Mouse (Mus musculus): ENCODE results near the gene Map7. TPM values are rescaled to one million over a fixed set of nuclear protein-coding genes. Genes with fewer than 3 reads are reported as not detected.

The Map7 gene
- total RNA-seq, 2 experiments from 2014 or later, result 39.3 to 58.8 TPM

DNA sequence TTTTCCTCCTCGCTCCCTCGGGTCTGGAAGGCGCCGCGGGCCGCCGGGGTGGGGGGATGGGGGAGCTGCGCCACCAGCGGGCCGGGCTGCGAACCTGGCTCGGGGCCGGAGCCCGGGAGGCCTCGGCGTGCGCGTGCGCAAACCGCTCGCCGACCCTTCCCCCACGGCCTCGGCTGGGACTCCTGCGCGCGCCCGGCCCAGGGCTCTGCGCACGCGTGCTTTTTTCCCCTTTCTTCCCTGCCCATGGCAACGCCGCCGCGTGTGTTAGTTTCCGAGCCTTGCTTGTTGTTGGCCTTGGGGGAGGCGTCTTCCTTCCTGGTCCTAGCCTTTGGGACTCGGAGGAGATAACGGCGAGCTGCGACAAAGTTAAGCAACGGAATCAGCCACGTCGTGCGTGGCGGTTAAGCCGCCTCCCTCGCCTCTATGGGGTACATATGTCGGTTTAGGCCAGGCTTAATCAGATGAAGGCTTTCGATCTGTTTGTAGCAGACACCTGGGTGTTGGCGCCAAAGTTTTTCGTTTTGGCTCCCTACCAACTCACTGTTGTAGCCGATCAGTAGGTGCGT is 164.5 kb downstream of the Map7 start:
- ATAC-seq (replicated peaks; ENCODE audit: low FRiP score, low TSS enrichment, poor library complexity, severe bottlenecking), result peak; percentile 70

DNA sequence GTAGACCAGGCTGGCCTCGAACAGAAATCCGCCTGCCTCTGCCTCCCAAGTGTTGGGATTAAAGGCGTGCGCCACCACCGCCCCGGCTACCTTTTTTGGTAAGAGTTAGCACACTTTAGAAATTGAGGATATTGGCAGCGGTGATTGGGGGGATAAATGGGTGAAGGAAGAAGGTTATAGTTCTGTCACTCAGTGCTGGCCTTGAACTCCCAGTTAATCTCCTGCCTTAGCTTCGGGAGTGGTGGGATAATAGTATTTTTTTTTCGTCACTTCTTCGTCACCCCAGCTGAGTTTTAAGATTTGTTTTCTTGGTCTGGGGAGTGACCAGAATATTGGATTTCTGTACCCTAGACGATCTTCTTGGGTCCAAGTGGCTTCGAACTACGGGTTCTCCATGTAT is 165.2 kb downstream of the Map7 start:
- no peak for ATAC-seq (replicated peaks; ENCODE audit: low FRiP score, low TSS enrichment, poor library complexity, severe bottlenecking)

DNA sequence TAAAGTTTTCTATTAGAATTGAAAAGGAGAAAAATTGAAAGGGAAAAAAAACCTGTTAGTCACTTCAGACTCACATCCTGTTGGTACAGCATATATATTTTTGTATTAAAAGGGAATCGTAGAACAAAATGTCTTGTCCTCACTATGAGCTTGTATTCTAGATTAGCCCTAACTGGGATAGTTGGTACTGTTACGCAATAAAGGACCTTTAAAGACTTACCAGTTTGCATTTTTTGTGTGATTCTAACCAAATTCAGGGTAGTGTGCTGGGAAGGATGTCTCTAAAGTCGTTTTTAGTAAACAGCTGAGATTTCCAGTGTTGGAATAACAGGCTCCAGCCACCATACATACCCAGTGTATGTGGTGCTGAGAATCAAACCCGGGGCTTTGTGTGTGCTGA is 165.7 kb downstream of the Map7 start:
- no peak for ATAC-seq (replicated peaks; ENCODE audit: low FRiP score, low TSS enrichment, poor library complexity, severe bottlenecking)

GRCm38 (mm10) chr10:20314797-20315196 is 166.5 kb downstream of the Map7 start:
- ATAC-seq (replicated peaks; ENCODE audit: low FRiP score, low TSS enrichment, poor library complexity, severe bottlenecking), result no peak

GRCm38 (mm10) chr10:20317466-20317865 is 169.2 kb downstream of the Map7 start:
- no peak for ATAC-seq (replicated peaks; ENCODE audit: low FRiP score, low TSS enrichment, poor library complexity, severe bottlenecking)

DNA sequence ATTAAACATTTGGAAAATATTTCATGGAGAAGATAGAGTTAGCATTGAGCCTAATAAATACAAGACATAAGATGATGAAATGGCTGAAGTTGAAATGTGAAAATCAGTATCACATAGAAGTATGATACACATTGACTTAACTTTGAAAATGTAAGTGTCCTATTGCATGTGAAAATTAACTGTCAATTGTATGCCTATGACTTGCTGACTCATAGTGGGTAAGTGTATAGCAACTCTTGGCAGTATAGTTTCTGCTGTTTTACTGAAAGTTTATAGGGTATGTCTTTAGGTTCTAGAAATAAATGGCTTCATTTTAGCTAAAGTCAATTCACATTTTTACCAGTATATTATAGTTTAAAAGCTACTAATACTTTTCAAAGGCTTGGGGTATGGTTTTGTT is 178.0 kb downstream of the Map7 start:
- no peak for ATAC-seq (replicated peaks; ENCODE audit: low FRiP score, low TSS enrichment, poor library complexity, severe bottlenecking)

Other genes starting within 250 kb of the Map7 start
- gene Pex7, start 240.8 kb upstream of the Map7 start, total RNA-seq (2014; fragmentation: Nextera tagmentation), result 21.9 and 28.2 TPM in 2 replicates
- gene Pex7, start 240.8 kb upstream of the Map7 start, total RNA-seq (2017), result 16.0 and 20.9 TPM in 2 replicates
- gene Map3k5, start 214.0 kb upstream of the Map7 start, total RNA-seq (2014; fragmentation: Nextera tagmentation), result 2.8 and 12.8 TPM in 2 replicates
- gene Map3k5, start 214.0 kb upstream of the Map7 start, total RNA-seq (2017), result 4.2 and 5.9 TPM in 2 replicates
- gene Bclaf1, start 164.0 kb downstream of the Map7 start, total RNA-seq (2014; fragmentation: Nextera tagmentation), result 292 and 335 TPM in 2 replicates
- gene Bclaf1, start 164.0 kb downstream of the Map7 start, total RNA-seq (2017), result 857 and 878 TPM in 2 replicates
- 19.7 and 32.5 TPM in 2 replicates for gene Mtfr2, start 199.3 kb downstream of the Map7 start, total RNA-seq (2014; fragmentation: Nextera tagmentation)
- 7.7 and 12.5 TPM in 2 replicates for gene Mtfr2, start 199.3 kb downstream of the Map7 start, total RNA-seq (2017)